Mouse (Mus musculus): ENCODE measurements around the gene Ubl3. TPM values are rescaled to one million over a fixed set of nuclear protein-coding genes. Genes with fewer than 3 reads are reported as not detected.

Gene Ubl3
- polyA plus RNA-seq, 1 experiment, result 41.3 TPM

GRCm38 (mm10) chr5:148495173-148495572, 57.4 kb downstream of the Ubl3 start:
- Histone ChIP-seq H3K27ac (ENCODE audit: insufficient read depth, low read length) (no peak overlapping the region), H3K4me3 (ENCODE audit: insufficient read depth, low read length) (no peak overlapping the region), H3K4me1 (ENCODE audit: control insufficient read depth, insufficient read depth, low read length) (no peaks in the 10 kb centered on the region)
- TF ChIP-seq CTCF (IDR thresholded peaks at IDR 0.05; ENCODE audit: borderline replicate concordance, insufficient read depth, low read length) (no peak), POLR2A (IDR thresholded peaks at IDR 0.05; ENCODE audit: low read depth, low read length) (no peak)

DNA sequence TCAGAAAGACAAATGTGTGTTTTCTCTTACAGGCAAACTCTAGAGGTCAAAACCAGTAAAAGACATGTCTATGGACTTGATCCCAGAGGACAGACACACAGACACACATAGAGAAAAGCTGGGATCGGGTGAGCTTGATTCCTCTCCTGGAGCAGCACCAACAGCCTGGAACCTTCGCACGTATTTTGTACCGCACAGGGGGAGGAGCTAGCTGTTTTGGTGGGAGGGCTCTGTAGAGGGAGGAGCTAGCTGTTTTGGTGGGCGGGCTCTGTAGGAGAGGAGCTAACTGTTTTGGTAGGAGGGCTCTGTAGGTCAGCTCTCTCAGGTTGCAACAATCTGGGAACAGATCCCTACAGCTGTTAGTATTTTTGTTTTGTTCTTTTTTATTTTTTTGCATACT, 58.3 kb downstream of the Ubl3 start:
- Histone ChIP-seq H3K27ac (ENCODE audit: insufficient read depth, low read length) (no peak overlapping the region), H3K4me3 (ENCODE audit: insufficient read depth, low read length) (no peak overlapping the region), H3K4me1 (ENCODE audit: control insufficient read depth, insufficient read depth, low read length) (peaks cover under 1% of the 10 kb centered on the region; the same call in 1 of the 2 replicates)
- TF ChIP-seq POLR2A (IDR thresholded peaks at IDR 0.05; ENCODE audit: low read depth, low read length) (no peak), CTCF (IDR thresholded peaks at IDR 0.05; ENCODE audit: borderline replicate concordance, insufficient read depth, low read length) (no peak)

DNA sequence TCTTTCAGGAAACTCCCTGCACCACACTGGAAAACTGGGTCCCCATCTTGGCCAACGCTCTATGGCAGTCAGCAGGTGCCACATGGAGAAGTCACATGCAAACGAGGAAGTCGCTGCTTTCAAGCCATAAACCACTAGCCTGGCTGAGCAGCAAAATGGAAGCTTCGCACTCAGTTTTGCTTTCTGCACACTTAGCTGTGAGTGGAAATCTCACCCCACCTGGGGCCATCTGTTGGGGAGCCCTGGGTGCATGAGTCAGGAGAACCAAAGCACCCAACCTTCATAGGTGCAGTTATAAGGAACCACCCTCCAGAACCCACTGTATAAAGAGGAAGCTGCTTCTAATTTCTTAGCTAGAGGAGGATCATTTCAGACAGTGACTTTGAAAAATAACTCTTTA, 59.6 kb downstream of the Ubl3 start:
- Histone ChIP-seq H3K27ac (ENCODE audit: insufficient read depth, low read length) (no peak overlapping the region), H3K4me3 (ENCODE audit: insufficient read depth, low read length) (no peak overlapping the region), H3K4me1 (ENCODE audit: control insufficient read depth, insufficient read depth, low read length) (peaks cover 3% of the 10 kb centered on the region; the same call in 1 of the 2 replicates)
- no peak for TF ChIP-seq POLR2A (IDR thresholded peaks at IDR 0.05; ENCODE audit: low read depth, low read length)
- no peak for TF ChIP-seq CTCF (IDR thresholded peaks at IDR 0.05; ENCODE audit: borderline replicate concordance, insufficient read depth, low read length)

DNA sequence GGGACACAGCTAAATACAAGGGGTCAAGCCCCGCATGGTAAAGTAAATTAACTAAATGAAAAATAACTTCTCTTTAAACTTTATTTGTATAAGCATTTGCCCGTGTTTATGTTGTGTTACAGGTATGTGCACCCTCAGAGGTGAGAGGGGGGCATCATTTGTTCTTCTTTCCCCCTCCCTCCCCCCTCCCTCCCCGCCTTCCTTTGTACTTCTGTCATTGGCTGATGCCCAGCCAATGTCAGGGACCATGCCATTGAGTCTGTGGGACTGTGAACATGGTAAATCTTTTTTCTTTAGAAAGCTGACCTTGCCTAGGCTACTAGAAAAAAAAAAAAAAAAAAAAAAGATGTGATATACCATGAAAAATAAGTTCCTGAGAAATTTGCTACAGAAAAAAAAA, 62.2 kb downstream of the Ubl3 start:
- H3K27ac ChIP-seq (ENCODE audit: insufficient read depth, low read length), result no peak overlapping the region
- TF ChIP-seq POLR2A (IDR thresholded peaks at IDR 0.05; ENCODE audit: low read depth, low read length) (no peak), CTCF (IDR thresholded peaks at IDR 0.05; ENCODE audit: borderline replicate concordance, insufficient read depth, low read length) (no peak)
- H3K4me1 ChIP-seq (ENCODE audit: control insufficient read depth, insufficient read depth, low read length), result peaks cover 3% of the 10 kb centered on the region; the same call in 1 of the 2 replicates
- no peak overlapping the region for H3K4me3 ChIP-seq (ENCODE audit: insufficient read depth, low read length)

GRCm38 (mm10) chr5:148489724-148490193, 62.8 kb downstream of the Ubl3 start:
- no peak for TF ChIP-seq POLR2A (IDR thresholded peaks at IDR 0.05; ENCODE audit: low read depth, low read length)
- TF ChIP-seq CTCF (IDR thresholded peaks at IDR 0.05; ENCODE audit: borderline replicate concordance, insufficient read depth, low read length), result no peak
- no peak overlapping the region for H3K27ac ChIP-seq (ENCODE audit: insufficient read depth, low read length)
- H3K4me3 ChIP-seq (ENCODE audit: insufficient read depth, low read length), result no peak overlapping the region
- H3K4me1 ChIP-seq (ENCODE audit: control insufficient read depth, insufficient read depth, low read length), result peaks cover 3% of the 10 kb centered on the region; the same call in 1 of the 2 replicates

DNA sequence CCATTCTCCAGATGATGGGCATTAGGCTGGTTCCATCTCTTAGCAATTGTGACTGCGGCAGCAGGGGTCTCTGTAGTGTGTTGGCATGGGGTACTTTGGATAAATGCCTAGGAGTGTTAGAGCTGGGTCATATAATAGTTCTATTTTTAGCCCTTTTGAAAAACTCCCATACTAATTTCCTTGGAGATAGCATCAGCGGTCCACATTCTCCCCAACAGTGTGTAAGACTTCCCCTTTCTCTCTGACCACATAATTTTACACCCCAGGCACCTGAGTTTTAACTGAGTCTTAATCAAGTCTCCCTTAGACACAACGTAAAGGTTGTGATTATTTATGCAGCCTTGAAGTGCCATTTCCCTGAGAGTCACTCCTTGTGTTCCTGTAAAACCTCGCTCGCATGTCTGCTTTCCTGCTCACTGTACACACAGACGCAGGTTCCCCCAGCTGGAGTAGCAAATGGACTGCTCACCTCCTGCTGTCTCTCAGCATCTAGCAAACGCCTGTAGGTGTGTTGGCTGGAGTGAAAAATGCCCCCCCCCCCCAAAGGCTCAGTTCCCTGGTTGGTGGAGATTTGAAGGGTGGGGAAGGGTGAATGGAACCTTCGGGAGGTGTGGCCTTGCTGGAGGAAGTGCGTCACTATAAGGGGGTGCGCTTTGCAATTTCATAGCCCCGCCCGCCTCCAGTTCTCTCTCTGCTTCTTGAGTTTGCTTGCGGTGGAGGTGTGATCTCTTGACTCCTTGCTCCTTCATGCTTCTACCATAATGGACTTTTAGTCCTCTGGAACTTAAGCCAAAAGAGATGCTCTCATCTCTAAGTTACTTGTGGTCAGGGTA, 63.5 kb downstream of the Ubl3 start:
- Histone ChIP-seq H3K4me3 (ENCODE audit: insufficient read depth, low read length) (no peak overlapping the region), H3K27ac (ENCODE audit: insufficient read depth, low read length) (0 out of 2 replicates have a peak overlapping the region, but pooled peaks have one; percentile 13), H3K4me1 (ENCODE audit: control insufficient read depth, insufficient read depth, low read length) (peaks cover 3% of the 10 kb centered on the region; the same call in 1 of the 2 replicates)
- TF ChIP-seq CTCF (IDR thresholded peaks at IDR 0.05; ENCODE audit: borderline replicate concordance, insufficient read depth, low read length) (no peak), POLR2A (IDR thresholded peaks at IDR 0.05; ENCODE audit: low read depth, low read length) (no peak)

- no peak overlapping the region for H3K4me3 ChIP-seq (ENCODE audit: insufficient read depth, low read length)
- TF ChIP-seq CTCF (IDR thresholded peaks at IDR 0.05; ENCODE audit: borderline replicate concordance, insufficient read depth, low read length) (no peak), POLR2A (IDR thresholded peaks at IDR 0.05; ENCODE audit: low read depth, low read length) (no peak)
- H3K4me1 ChIP-seq (ENCODE audit: control insufficient read depth, insufficient read depth, low read length), result peaks cover 3% of the 10 kb centered on the region; the same call in 1 of the 2 replicates
- no peak overlapping the region for H3K27ac ChIP-seq (ENCODE audit: insufficient read depth, low read length)
Measured at GRCm38 (mm10) chr5:148486202-148486601, 66.4 kb downstream of the Ubl3 start.

DNA sequence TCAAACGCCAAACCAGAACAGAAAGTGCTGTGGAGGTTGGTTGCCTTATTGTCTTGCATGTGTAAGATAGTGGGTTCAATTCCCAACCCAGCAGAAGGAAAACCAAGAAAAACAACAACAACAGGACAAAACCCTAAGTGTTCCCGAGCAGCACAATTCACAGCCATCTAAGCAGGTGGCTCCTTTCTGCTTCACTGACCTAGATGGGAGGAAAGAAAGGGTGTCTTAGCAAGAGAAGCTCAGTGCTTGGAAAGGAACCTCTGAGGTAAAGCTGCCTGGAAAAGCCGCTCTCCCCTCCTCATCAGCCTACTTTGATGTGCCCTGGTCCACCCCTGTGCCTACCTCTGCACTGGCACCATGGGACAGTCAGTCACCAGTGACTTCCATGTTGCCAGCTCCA, 70.8 kb downstream of the Ubl3 start:
- no peak overlapping the region for H3K27ac ChIP-seq (ENCODE audit: insufficient read depth, low read length)
- TF ChIP-seq CTCF (IDR thresholded peaks at IDR 0.05; ENCODE audit: borderline replicate concordance, insufficient read depth, low read length) (no peak), POLR2A (IDR thresholded peaks at IDR 0.05; ENCODE audit: low read depth, low read length) (no peak)
- H3K4me3 ChIP-seq (ENCODE audit: insufficient read depth, low read length), result no peak overlapping the region
- no peaks in the 10 kb centered on the region for H3K4me1 ChIP-seq (ENCODE audit: control insufficient read depth, insufficient read depth, low read length)

- TF ChIP-seq POLR2A (IDR thresholded peaks at IDR 0.05; ENCODE audit: low read depth, low read length) (no peak), CTCF (IDR thresholded peaks at IDR 0.05; ENCODE audit: borderline replicate concordance, insufficient read depth, low read length) (no peak)
- no peak overlapping the region for H3K4me3 ChIP-seq (ENCODE audit: insufficient read depth, low read length)
- H3K27ac ChIP-seq (ENCODE audit: insufficient read depth, low read length), result no peak overlapping the region
- no peaks in the 10 kb centered on the region for H3K4me1 ChIP-seq (ENCODE audit: control insufficient read depth, insufficient read depth, low read length)
Measured at GRCm38 (mm10) chr5:148474346-148474745, 78.2 kb downstream of the Ubl3 start.

Measured in embryonic fibroblast, embryonic 13.5 days (primary cell).